Mouse (Mus musculus): ENCODE data around the gene Edem2. TPM values are rescaled to one million over a fixed set of nuclear protein-coding genes. Genes with fewer than 3 reads are reported as not detected.

Edem2 gene
- polyA plus RNA-seq, 1 experiment from 2014 or later = 30.5 TPM

GRCm38 (mm10) chr2:155675118-155675517 lies 54.2 kb downstream of the Edem2 start:
- Histone ChIP-seq H3K36me3 (replicated peaks) (peaks cover 30% of the 10 kb centered on the region), H3K4me1 (peaks cover 4% of the 10 kb centered on the region), H3K9me3 (no peaks in the 10 kb centered on the region), H3K27me3 (ENCODE audit: poor library complexity, severe bottlenecking) (no peaks in the 10 kb centered on the region), H3K4me3 (no peak overlapping the region), H3K27ac (no peak overlapping the region)
- 85% methylated on average over 4 of the region's 4 CpGs for WGBS
- no peak for DNase-seq (ENCODE audit: extremely low spot score, low spot score)

GRCm38 (mm10) chr2:155673546-155673945 lies 55.7 kb downstream of the Edem2 start:
- H3K9me3 ChIP-seq = no peaks in the 10 kb centered on the region
- DNase-seq (ENCODE audit: extremely low spot score, low spot score) = peak; percentile 49
- no peak overlapping the region for H3K27ac ChIP-seq
- H3K4me1 ChIP-seq = peaks cover 4% of the 10 kb centered on the region
- no peaks in the 10 kb centered on the region for H3K27me3 ChIP-seq (ENCODE audit: poor library complexity, severe bottlenecking)
- peaks cover 39% of the 10 kb centered on the region for H3K36me3 ChIP-seq (replicated peaks)
- H3K4me3 ChIP-seq = no peak overlapping the region
- WGBS = 31% methylated on average over 2 of the region's 2 CpGs

- H3K9me3 ChIP-seq = no peaks in the 10 kb centered on the region
- no peak overlapping the region for H3K27ac ChIP-seq
- no peak overlapping the region for H3K4me3 ChIP-seq
- H3K36me3 ChIP-seq (replicated peaks) = peaks cover 62% of the 10 kb centered on the region
- DNase-seq (ENCODE audit: extremely low spot score, low spot score) = no peak
- peaks cover 4% of the 10 kb centered on the region for H3K4me1 ChIP-seq
- WGBS = 92% methylated on average over 4 of the region's 4 CpGs
- H3K27me3 ChIP-seq (ENCODE audit: poor library complexity, severe bottlenecking) = no peaks in the 10 kb centered on the region
These were observed 58.0 kb downstream of the Edem2 start for GRCm38 (mm10) chr2:155671236-155671635.

DNA sequence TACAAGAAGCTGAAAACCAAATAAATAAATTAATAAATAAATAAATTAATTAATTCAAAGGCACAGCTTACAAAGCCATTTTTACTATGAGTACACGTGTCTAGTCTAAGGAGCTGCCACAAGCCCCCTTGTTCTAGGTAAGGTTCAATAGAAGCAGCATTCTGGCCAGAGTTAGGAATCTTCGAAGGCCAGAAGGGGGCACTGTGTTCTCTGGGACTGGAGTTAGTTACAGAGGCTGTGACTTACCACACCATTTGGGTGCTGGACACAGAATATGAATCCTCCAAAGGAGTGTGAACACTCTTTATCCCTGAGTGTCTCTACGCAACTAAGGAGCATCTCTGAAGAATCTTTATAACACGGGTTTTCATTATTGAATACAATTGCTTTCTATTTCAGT lies 60.8 kb downstream of the Edem2 start:
- H3K27ac ChIP-seq = no peak overlapping the region
- H3K4me3 ChIP-seq = no peak overlapping the region
- H3K4me1 ChIP-seq = no peaks in the 10 kb centered on the region
- H3K27me3 ChIP-seq (ENCODE audit: poor library complexity, severe bottlenecking) = no peaks in the 10 kb centered on the region
- 86% methylated on average over 4 of the region's 4 CpGs for WGBS
- peaks cover 89% of the 10 kb centered on the region for H3K36me3 ChIP-seq (replicated peaks)
- H3K9me3 ChIP-seq = no peaks in the 10 kb centered on the region
- DNase-seq (ENCODE audit: extremely low spot score, low spot score) = no peak

DNA sequence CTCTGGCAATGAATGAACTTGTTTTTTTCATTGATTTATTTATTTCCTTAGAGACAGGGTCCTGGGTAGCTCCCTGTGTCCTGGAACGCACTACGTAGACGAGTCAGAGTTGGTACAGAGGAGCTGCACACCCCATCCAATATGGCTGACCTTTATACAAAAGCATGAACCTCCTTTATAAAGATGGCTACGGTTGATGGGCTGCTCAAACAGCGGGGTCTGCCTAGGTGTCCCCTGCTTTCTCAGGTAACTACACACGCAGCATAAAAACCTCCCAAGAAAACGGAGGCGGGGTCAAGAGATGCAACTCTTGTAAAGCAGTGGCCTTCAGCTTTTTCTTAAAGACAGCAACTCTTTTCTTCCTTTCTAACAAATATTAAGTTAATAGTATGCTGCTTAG lies 61.4 kb downstream of the Edem2 start:
- no peaks in the 10 kb centered on the region for H3K27me3 ChIP-seq (ENCODE audit: poor library complexity, severe bottlenecking)
- H3K36me3 ChIP-seq (replicated peaks) = peaks cover 91% of the 10 kb centered on the region

DNA sequence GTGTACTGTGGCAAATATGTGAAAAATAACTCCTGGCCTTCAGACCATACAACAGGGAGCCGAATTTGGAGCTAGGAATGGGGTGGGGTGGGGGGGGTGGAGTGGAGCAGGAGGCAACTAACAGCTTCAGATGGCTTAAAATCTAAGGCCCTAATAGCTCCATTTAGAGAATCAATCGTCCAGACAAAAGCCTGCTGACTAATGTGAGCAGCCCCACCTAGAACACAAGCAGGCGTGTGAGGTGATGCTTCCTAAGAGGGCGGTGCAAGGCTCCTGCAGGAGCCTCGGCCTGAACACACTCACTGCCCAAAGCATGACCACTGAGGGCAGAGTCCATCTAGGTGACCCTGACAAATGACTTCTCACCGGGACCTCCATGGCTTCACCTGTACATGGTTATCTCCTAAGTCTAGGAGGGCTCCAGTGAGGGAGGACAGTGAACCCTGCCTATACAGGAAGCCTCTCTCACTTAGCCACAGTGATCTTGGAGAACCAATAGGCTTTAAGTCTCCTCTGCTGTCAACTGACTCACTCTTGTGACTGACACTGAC lies 65.3 kb downstream of the Edem2 start:
- H3K36me3 ChIP-seq (replicated peaks) = peaks cover 91% of the 10 kb centered on the region
- WGBS = 91% methylated on average over 6 of the region's 6 CpGs
- no peak overlapping the region for H3K4me3 ChIP-seq
- no peak for DNase-seq (ENCODE audit: extremely low spot score, low spot score)
- no peak overlapping the region for H3K27ac ChIP-seq
- H3K4me1 ChIP-seq = no peaks in the 10 kb centered on the region
- H3K27me3 ChIP-seq (ENCODE audit: poor library complexity, severe bottlenecking) = no peaks in the 10 kb centered on the region
- H3K9me3 ChIP-seq = no peaks in the 10 kb centered on the region

More for the DNA sequence above, 61.4 kb downstream of the Edem2 start:
- H3K9me3 ChIP-seq = no peaks in the 10 kb centered on the region
- DNase-seq (ENCODE audit: extremely low spot score, low spot score) = no peak
- H3K27ac ChIP-seq = no peak overlapping the region
- H3K4me1 ChIP-seq = no peaks in the 10 kb centered on the region
- H3K4me3 ChIP-seq = no peak overlapping the region
- WGBS = 96% methylated on average over 8 of the region's 8 CpGs

- no peaks in the 10 kb centered on the region for H3K9me3 ChIP-seq
- WGBS = 32% methylated on average over 5 of the region's 5 CpGs
- H3K27me3 ChIP-seq (ENCODE audit: poor library complexity, severe bottlenecking) = no peaks in the 10 kb centered on the region
- DNase-seq (ENCODE audit: extremely low spot score, low spot score) = no peak
- H3K36me3 ChIP-seq (replicated peaks) = peaks cover 91% of the 10 kb centered on the region
- H3K27ac ChIP-seq = no peak overlapping the region
- H3K4me1 ChIP-seq = no peaks in the 10 kb centered on the region
- H3K4me3 ChIP-seq = no peak overlapping the region
These were observed 66.2 kb downstream of the Edem2 start for GRCm38 (mm10) chr2:155663097-155663496.

DNA sequence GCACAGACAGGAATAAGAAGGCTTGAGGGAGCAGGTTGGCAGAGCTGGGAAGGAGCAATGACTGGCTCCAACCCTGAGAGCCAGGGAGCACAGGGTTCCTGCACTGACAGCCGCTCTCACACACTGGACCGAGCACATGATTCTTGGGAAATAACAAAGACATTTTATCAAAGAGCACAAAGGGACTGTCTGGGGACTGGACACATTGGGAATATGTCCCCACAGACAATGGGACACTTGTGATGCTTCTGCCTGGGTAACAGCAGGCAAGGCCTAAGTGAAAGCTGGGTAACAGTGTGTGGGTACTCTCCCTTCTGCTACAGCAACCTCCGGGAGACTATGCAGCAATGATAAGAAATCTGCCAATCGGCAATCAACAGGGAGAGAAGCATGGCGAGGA lies 66.9 kb downstream of the Edem2 start:
- Histone ChIP-seq H3K4me3 (no peak overlapping the region), H3K27ac (no peak overlapping the region), H3K9me3 (no peaks in the 10 kb centered on the region), H3K4me1 (no peaks in the 10 kb centered on the region), H3K27me3 (ENCODE audit: poor library complexity, severe bottlenecking) (no peaks in the 10 kb centered on the region), H3K36me3 (replicated peaks) (peaks cover 91% of the 10 kb centered on the region)
- 94% methylated on average over 5 of the region's 5 CpGs for WGBS
- no peak for DNase-seq (ENCODE audit: extremely low spot score, low spot score)

GRCm38 (mm10) chr2:155655759-155656372 lies 73.4 kb downstream of the Edem2 start:
- WGBS = 55% methylated on average over 6 of the region's 6 CpGs
- no peak overlapping the region for H3K4me3 ChIP-seq
- H3K36me3 ChIP-seq (replicated peaks) = peaks cover 91% of the 10 kb centered on the region
- peaks cover 14% of the 10 kb centered on the region for H3K4me1 ChIP-seq
- no peaks in the 10 kb centered on the region for H3K9me3 ChIP-seq
- H3K27ac ChIP-seq = no peak overlapping the region
- H3K27me3 ChIP-seq (ENCODE audit: poor library complexity, severe bottlenecking) = no peaks in the 10 kb centered on the region
- no peak for DNase-seq (ENCODE audit: extremely low spot score, low spot score)

DNA sequence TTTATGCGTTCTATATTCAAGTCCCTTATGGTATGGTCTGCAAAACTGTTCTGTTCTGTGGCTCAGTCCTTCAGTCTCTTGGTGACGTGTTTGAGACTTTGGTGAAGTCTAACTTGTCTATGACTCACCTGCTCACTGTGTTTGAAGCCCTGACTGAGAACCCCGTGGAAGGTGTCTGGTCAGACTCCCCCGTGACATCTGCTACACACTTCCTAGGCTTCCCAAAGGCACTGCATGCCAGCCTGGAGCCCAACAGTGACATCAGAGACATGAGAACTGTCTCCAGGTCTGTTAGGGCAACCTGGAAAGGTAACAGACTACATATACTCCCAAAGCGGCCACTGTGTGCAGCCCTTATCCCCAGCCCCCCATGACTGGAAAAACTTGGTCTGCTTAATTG lies 76.7 kb downstream of the Edem2 start:
- H3K36me3 ChIP-seq (replicated peaks) = peaks cover 98% of the 10 kb centered on the region
- no peak overlapping the region for H3K27ac ChIP-seq
- no peaks in the 10 kb centered on the region for H3K9me3 ChIP-seq
- H3K27me3 ChIP-seq (ENCODE audit: poor library complexity, severe bottlenecking) = no peaks in the 10 kb centered on the region
- 95% methylated on average over 5 of the region's 5 CpGs for WGBS
- H3K4me3 ChIP-seq = no peak overlapping the region
- no peak for DNase-seq (ENCODE audit: extremely low spot score, low spot score)
- peaks cover 14% of the 10 kb centered on the region for H3K4me1 ChIP-seq

Other genes starting within 250 kb of the Edem2 start
- 13.1 and 14.3 TPM in 2 replicates for gene Acss2, start 211.5 kb downstream of the Edem2 start, polyA plus RNA-seq (2016; fragmentation: Nextera tagmentation; extraction: Ambion mirVana)
- 9.8 and 10.9 TPM in 2 replicates for gene Ggt7, start 211.2 kb downstream of the Edem2 start, polyA plus RNA-seq (2016; fragmentation: Nextera tagmentation; extraction: Ambion mirVana)
- gene Gss, start 136.7 kb downstream of the Edem2 start, polyA plus RNA-seq (2016; fragmentation: Nextera tagmentation; extraction: Ambion mirVana) = 22.6 and 24.2 TPM in 2 replicates
- gene Myh7b, start 118.3 kb downstream of the Edem2 start, polyA plus RNA-seq (2016; fragmentation: Nextera tagmentation; extraction: Ambion mirVana) = 0.67 and 0.73 TPM in 2 replicates
- gene Trpc4ap, start 37.1 kb downstream of the Edem2 start, polyA plus RNA-seq (2016; fragmentation: Nextera tagmentation; extraction: Ambion mirVana) = 116 and 126 TPM in 2 replicates
- gene Gm17581, start 6.4 kb upstream of the Edem2 start, polyA plus RNA-seq (2016; fragmentation: Nextera tagmentation; extraction: Ambion mirVana) = not detected in 2 replicates
- gene Procr, start 21.6 kb upstream of the Edem2 start, polyA plus RNA-seq (2016; fragmentation: Nextera tagmentation; extraction: Ambion mirVana) = 1.1 TPM in 2 replicates
- 0.17 and 0.35 TPM in 2 replicates for gene Mmp24, start 45.9 kb upstream of the Edem2 start, polyA plus RNA-seq (2016; fragmentation: Nextera tagmentation; extraction: Ambion mirVana)
- 5.9 and 6.8 TPM in 2 replicates for gene BC029722, start 90.0 kb upstream of the Edem2 start, polyA plus RNA-seq (2016; fragmentation: Nextera tagmentation; extraction: Ambion mirVana)
- gene Eif6, start 97.5 kb upstream of the Edem2 start, polyA plus RNA-seq (2016; fragmentation: Nextera tagmentation; extraction: Ambion mirVana) = 241 and 249 TPM in 2 replicates
- 0.26 and 0.29 TPM in 2 replicates for gene Fam83c, start 105.4 kb upstream of the Edem2 start, polyA plus RNA-seq (2016; fragmentation: Nextera tagmentation; extraction: Ambion mirVana)
- gene Uqcc1, start 200.8 kb upstream of the Edem2 start, polyA plus RNA-seq (2016; fragmentation: Nextera tagmentation; extraction: Ambion mirVana) = 78.4 and 82.2 TPM in 2 replicates
- gene Gm15557, start 211.3 kb upstream of the Edem2 start, polyA plus RNA-seq (2016; fragmentation: Nextera tagmentation; extraction: Ambion mirVana) = not detected in 2 replicates
- gene Gdf5, start 215.9 kb upstream of the Edem2 start, polyA plus RNA-seq (2016; fragmentation: Nextera tagmentation; extraction: Ambion mirVana) = 0.27 and 0.88 TPM in 2 replicates
- 28.8 and 28.9 TPM in 2 replicates for gene Cep250, start 227.0 kb upstream of the Edem2 start, polyA plus RNA-seq (2016; fragmentation: Nextera tagmentation; extraction: Ambion mirVana)